Mouse (Mus musculus) megakaryocyte, embryonic 14.5 days (primary cell): ENCODE measurements around the gene Slc22a8. TPM values are rescaled to one million over a fixed set of nuclear protein-coding genes. Genes with fewer than 3 reads are reported as not detected.

Experiments used
- H3K27me3 ChIP-seq: replicated peaks from 2 replicates; pipeline ENCODE3; 2012; ENCODE audit warnings: inconsistent platforms
- H3K36me3 ChIP-seq: replicated peaks from 2 replicates; pipeline ENCODE3; 2012; ENCODE audit warnings: low read length, inconsistent platforms, mixed read lengths
- H3K4me1 ChIP-seq: 2 replicates; pipeline ENCODE4 v1.6.1; 2012; ENCODE audit warnings: inconsistent platforms
- H3K4me3 ChIP-seq: replicated peaks from 2 replicates; pipeline ENCODE3; 2012; ENCODE audit warnings: moderate library complexity, mild to moderate bottlenecking, inconsistent platforms
- H3K9me3 ChIP-seq: 2 replicates; pipeline ENCODE4 v1.6.1; 2012; ENCODE audit warnings: inconsistent platforms
- FLI1 ChIP-seq: IDR thresholded peaks from 2 replicates; pipeline ENCODE4 v1.6.1; 2012; ENCODE audit warnings: low read length, inconsistent platforms, mixed read lengths
- GATA1 ChIP-seq: IDR thresholded peaks from 3 replicates; pipeline ENCODE4 v1.6.1; 2012; ENCODE audit warnings: mixed read lengths, low read length, inconsistent platforms, borderline replicate concordance
- polyA plus RNA-seq: library from polyadenylated mRNA; stranded (reverse); fragments of >175 nt; gene quantifications from 2 replicates; pipeline ENCODE4 v1.2.3, GENCODE M21; 2012; ENCODE audit warnings: low replicate concordance; ENCODE audit not compliant: insufficient read depth

Slc22a8 gene
- polyA plus RNA-seq, 1 experiment, result not detected

DNA sequence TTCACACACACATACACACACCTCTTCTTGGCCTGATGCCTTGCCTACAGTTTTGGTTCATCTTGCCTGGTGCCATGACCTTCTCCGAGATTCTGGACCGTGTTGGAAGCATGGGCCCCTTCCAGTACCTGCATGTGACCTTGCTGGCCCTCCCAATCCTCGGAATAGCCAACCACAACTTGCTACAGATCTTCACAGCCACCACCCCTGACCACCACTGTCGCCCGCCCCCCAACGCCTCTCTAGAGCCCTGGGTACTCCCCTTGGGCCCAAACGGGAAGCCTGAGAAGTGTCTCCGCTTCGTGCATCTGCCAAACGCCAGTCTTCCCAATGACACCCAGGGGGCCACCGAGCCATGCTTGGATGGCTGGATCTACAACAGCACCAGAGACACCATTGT, 2.8 kb downstream of the Slc22a8 start:
- TF ChIP-seq GATA1 (no peak), FLI1 (no peak)
- Histone ChIP-seq H3K27me3 (peaks cover 20% of the 10 kb centered on the region), H3K9me3 (no peaks in the 10 kb centered on the region), H3K4me3 (no peak overlapping the region), H3K36me3 (no peaks in the 10 kb centered on the region), H3K4me1 (peaks cover 47% of the 10 kb centered on the region)

DNA sequence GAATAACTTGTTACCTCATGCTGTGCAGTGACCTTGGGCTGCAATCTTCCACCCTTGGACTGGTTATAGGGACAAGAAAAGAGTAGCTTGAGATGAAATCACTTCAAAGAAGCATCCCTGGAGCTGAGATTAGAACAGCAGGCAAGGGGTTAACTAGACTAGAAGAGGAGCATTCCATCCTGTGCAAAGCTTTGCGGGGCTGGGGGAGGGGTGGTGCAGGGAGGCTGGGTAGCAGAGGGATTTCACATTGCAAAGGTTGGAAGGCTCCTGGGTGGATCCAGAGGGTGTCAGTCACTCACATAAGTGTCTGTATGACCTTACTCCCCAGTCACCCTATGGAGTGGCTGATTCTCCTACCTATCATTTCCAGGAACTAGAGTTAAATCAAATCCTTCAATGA, 3.5 kb downstream of the Slc22a8 start:
- no peaks in the 10 kb centered on the region for H3K36me3 ChIP-seq
- H3K9me3 ChIP-seq, result no peaks in the 10 kb centered on the region
- peaks cover 47% of the 10 kb centered on the region for H3K4me1 ChIP-seq
- H3K4me3 ChIP-seq, result no peak overlapping the region
- no peak for TF ChIP-seq GATA1
- no peak for TF ChIP-seq FLI1
- peaks cover 20% of the 10 kb centered on the region for H3K27me3 ChIP-seq

DNA sequence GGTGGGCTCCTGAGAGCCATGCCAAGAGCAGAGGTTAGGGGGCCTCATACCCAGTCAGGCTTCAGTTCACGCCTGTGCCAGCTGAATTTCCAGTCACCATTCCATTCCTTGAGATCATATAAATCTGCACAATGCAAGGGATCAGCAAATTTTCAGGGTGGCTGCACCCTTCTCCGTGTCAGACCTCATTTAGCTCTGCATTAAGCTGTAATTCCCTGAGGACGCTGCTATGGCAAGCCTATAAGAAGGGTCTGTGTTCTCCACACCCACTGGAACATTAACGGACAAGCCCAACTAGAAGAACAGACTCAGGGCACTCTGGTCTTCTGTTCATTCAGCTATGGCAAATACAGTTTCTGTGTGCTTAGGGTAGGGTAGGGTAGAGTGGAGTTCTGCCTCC, 6.2 kb downstream of the Slc22a8 start:
- Histone ChIP-seq H3K36me3 (no peaks in the 10 kb centered on the region), H3K27me3 (peaks cover 20% of the 10 kb centered on the region), H3K4me1 (peaks cover 33% of the 10 kb centered on the region), H3K9me3 (no peaks in the 10 kb centered on the region), H3K4me3 (no peak overlapping the region)
- no peak for TF ChIP-seq GATA1

DNA sequence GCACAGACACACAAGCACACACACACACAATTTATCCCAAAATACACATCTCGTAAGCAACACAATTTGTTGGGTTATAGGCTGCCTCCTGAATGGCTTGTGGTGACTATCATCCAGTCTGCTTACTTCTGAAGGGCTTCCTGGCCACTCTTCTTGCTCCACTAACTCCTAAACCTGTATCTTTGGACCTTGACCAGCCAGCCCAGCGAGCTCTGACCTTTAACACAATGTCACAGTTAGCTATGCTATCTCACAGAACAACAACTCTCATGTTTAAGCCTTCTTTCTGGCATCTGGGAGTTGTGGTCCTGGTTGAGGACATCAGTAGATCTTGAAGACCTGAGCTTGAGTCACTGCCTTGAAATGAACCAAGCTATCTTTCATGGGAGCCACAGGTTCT, 8.2 kb downstream of the Slc22a8 start:
- no peaks in the 10 kb centered on the region for H3K9me3 ChIP-seq
- no peak overlapping the region for H3K4me3 ChIP-seq
- peaks cover 21% of the 10 kb centered on the region for H3K27me3 ChIP-seq
- H3K36me3 ChIP-seq, result no peaks in the 10 kb centered on the region
- TF ChIP-seq GATA1 (no peak), FLI1 (no peak)
- H3K4me1 ChIP-seq, result peaks cover 19% of the 10 kb centered on the region

DNA sequence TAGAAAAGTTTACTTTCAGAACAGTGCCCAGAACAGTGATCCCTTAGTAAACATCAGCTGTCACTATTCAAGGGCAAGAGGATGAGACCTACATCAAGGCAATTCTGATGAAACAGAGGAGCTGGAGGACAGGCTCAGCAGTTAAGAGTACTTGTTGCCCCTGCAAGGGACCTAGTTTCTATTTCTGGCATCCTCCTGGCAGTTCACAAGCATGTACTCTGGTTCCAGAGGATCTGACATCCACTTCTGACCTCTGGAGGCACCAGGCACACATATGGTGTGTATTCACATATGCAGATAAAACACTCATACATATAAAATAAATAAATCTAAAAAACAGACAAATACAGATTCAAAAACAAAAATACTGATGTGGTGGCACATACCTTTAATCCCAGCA, 10.9 kb downstream of the Slc22a8 start:
- H3K4me1 ChIP-seq, result peaks cover 23% of the 10 kb centered on the region
- TF ChIP-seq FLI1 (no peak), GATA1 (no peak)
- no peaks in the 10 kb centered on the region for H3K9me3 ChIP-seq
- H3K36me3 ChIP-seq, result no peaks in the 10 kb centered on the region
- H3K4me3 ChIP-seq, result no peak overlapping the region
- H3K27me3 ChIP-seq, result peaks cover 16% of the 10 kb centered on the region

DNA sequence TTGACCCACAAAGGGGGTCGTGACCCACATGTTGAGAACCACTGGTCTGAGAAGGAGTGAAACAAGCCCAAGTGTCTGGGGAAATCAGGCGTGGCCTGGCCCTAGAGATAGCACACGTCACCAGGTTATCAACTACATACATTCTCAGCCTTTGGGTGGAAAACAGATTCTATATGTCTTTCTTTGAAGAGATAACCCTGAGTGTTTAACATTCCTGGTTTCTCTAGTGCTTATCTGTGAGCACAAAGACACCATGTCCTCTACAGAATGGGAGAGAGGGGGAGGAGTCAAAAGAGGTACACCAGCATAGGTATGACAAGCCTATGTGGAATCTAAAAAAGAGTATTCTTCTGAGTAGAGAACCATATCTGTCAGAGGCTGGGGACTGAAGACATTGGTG, 11.9 kb downstream of the Slc22a8 start:
- no peak overlapping the region for H3K4me3 ChIP-seq
- H3K9me3 ChIP-seq, result no peaks in the 10 kb centered on the region
- no peaks in the 10 kb centered on the region for H3K36me3 ChIP-seq
- H3K27me3 ChIP-seq, result peaks cover 10% of the 10 kb centered on the region
- TF ChIP-seq FLI1, result no peak
- H3K4me1 ChIP-seq, result peaks cover 23% of the 10 kb centered on the region

DNA sequence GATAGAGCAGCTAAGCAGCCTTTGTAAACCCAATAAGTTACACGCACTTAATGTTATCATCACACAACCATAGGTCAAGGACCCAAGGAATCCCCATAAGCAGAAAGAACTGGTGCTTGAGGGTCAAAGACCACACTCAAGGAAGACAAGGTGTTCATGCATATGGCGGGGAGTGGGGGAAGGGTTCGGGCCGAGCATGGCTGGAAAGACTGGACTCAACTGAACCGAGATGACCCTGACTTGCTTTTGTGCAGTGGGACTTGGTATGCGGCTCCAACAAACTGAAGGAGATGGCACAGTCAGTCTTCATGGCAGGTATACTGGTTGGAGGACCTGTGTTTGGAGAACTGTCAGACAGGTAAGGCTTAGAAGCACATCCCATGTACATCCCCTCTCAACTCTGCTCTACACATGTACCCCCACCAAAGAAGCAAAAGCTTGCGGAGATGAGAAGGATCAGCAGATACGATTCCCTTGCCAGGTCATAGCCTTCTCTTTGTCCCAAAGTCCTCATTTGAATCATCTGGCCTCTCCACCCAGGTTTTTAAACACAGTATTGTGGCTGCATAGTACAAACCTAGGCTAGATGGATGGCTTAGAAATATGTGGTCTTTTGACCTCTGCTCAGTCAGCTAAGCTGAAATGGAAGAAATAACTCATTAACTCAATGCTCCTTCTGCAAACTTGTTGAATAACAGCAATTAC, 13.6 kb downstream of the Slc22a8 start:
- peaks cover 18% of the 10 kb centered on the region for H3K27me3 ChIP-seq
- no peak for TF ChIP-seq FLI1
- TF ChIP-seq GATA1, result no peak
- H3K9me3 ChIP-seq, result no peaks in the 10 kb centered on the region
- no peak overlapping the region for H3K4me3 ChIP-seq
- H3K4me1 ChIP-seq, result peaks cover 23% of the 10 kb centered on the region
- no peaks in the 10 kb centered on the region for H3K36me3 ChIP-seq

DNA sequence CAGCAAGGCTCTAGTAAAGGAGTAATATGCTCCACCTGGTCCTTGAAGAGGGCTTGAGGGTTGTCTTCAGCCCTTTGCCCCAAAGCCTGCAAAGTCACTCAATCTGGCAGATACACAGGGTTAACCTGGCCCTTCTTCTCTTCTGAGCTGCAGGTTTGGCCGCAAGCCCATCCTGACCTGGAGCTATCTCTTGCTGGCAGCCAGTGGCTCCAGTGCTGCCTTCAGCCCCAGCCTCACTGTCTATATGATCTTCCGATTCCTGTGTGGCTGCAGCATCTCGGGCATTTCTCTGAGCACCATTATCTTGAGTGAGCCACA, 14.1 kb downstream of the Slc22a8 start:
- Histone ChIP-seq H3K36me3 (no peaks in the 10 kb centered on the region), H3K4me3 (no peak overlapping the region), H3K27me3 (peaks cover 19% of the 10 kb centered on the region), H3K4me1 (peaks cover 23% of the 10 kb centered on the region), H3K9me3 (no peaks in the 10 kb centered on the region)
- TF ChIP-seq FLI1 (no peak), GATA1 (no peak)

DNA sequence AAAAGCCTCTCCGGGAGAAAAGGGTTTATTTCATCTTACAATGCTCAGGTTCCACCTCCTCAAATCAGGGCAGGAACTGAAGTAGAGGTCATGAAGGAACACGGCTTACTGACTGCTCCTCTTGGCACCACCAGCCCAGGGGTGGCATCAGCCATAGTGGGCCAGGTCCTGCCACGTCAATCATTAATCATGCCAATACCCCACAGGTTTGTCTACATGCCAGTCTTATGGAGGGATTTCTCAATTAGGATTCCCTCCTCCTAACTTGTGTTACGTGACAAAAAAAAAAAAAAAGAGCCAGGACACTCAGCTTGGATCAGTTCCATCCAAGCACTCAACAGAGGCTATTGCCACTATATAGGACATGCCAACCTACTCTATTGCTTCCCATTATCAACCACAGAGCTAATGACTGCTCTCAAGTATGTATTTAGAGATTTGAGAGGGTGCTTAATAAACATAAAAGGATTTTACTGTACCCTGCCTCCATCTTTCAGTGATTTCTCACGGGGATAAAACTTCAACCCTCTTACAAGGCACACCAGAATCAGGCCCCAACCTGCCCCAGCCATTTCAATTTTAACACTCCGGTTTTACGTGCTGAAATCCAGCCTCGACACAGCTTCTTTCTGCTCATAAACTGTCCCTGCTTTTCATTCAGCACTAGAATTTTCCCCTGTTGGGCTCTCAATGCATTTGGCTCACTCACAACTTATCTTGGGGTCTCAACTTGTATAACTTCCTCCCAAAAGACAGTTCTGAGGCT, 20.5 kb downstream of the Slc22a8 start:
- Histone ChIP-seq H3K27me3 (peaks cover 43% of the 10 kb centered on the region), H3K4me1 (no peaks in the 10 kb centered on the region), H3K4me3 (no peak overlapping the region), H3K36me3 (no peaks in the 10 kb centered on the region), H3K9me3 (no peaks in the 10 kb centered on the region)
- TF ChIP-seq GATA1, result no peak
- TF ChIP-seq FLI1, result no peak

DNA sequence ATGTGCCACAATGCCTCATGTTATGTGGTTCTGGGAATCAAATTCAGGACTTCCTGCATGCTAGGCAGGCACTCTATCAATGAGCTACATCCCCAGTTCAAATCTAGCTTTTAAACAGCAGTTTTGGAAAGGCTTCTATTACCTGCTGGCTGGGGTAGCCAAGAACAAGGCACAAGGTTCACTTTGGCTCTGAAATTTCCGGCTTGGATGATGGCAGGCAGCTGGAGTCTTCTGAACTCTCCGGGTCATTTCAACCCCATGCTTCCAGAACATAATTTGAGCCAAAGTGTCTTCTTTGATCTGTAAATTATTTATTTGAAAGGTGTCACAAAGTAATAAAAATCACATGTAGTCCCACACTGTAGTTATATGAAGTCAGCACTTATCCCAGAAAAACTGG, 22.1 kb downstream of the Slc22a8 start:
- Histone ChIP-seq H3K9me3 (no peaks in the 10 kb centered on the region), H3K27me3 (peaks cover 39% of the 10 kb centered on the region)

DNA sequence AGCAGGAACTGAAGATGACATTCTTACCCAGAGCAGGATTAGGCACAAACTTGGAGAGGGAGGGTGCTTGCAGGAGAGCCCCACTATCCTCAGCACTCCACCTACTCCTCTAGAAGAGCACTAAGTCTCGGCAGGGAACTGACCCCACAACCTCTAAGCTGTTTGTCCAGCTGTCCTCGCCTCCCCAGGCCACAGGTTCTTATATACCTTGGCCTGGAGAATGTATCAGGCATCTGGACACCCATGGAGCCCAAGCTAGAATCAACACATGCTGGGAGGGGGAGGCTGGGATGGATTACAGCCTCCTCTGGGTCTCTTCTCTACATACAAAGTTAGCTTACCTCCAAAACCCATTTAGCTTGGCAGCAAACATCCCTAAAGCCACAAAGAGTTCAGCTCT, 23.3 kb downstream of the Slc22a8 start:
- TF ChIP-seq GATA1 (no peak), FLI1 (no peak)
- no peaks in the 10 kb centered on the region for H3K9me3 ChIP-seq

More for the DNA sequence above, 22.1 kb downstream of the Slc22a8 start:
- no peaks in the 10 kb centered on the region for H3K4me1 ChIP-seq
- no peak for TF ChIP-seq GATA1
- TF ChIP-seq FLI1, result no peak
- no peak overlapping the region for H3K4me3 ChIP-seq
- no peaks in the 10 kb centered on the region for H3K36me3 ChIP-seq

More for the DNA sequence above, 23.3 kb downstream of the Slc22a8 start:
- Histone ChIP-seq H3K27me3 (peaks cover 46% of the 10 kb centered on the region), H3K4me3 (no peak overlapping the region), H3K4me1 (no peaks in the 10 kb centered on the region), H3K36me3 (no peaks in the 10 kb centered on the region)
